Mouse (Mus musculus): ENCODE measurements around the gene Kctd20. TPM values are rescaled to one million over a fixed set of nuclear protein-coding genes. Genes with fewer than 3 reads are reported as not detected.
A peak's percentile ranks its signal among the peaks of the same experiment; 100 is the strongest.

The Kctd20 gene
- polyA plus RNA-seq, 1 experiment from 2014 or later, result 78.9 TPM

- 56% methylated on average over 12 of the region's 12 CpGs for WGBS
- Histone ChIP-seq H3K36me3 (replicated peaks; ENCODE audit: control insufficient read depth, insufficient read depth) (no peaks in the 10 kb centered on the region), H3K27ac (no peak within 1 kb of the TSS), H3K4me1 (replicated peaks; ENCODE audit: control insufficient read depth, insufficient read depth, low read length) (no peaks in the 10 kb centered on the region), H3K4me2 (replicated peaks) (no peak within 1 kb of the TSS), H3K9me3 (ENCODE audit: control insufficient read depth, low read length) (no peaks in the 10 kb centered on the region), H3K9ac (no peak within 1 kb of the TSS), H3K4me3 (replicated peaks; ENCODE audit: low read length) (no peak within 1 kb of the TSS), H3K27me3 (ENCODE audit: control insufficient read depth, insufficient read depth, low read length) (no peaks in the 10 kb centered on the region)
- no peak for ATAC-seq (ENCODE audit: low FRiP score)
- no peak for DNase-seq (ENCODE audit: low spot score)
These were observed 36.6 kb upstream of the Kctd20 start, which contains the start of gene 4930539E08Rik for GRCm38 (mm10) chr17:28915060-28915628. Gene 4930539E08Rik, minus strand, starts transcription at chr17:28915324.

GRCm38 (mm10) chr17:28916520-28916919 lies 35.2 kb upstream of the Kctd20 start:
- 63% methylated on average over 1 of the region's 1 CpGs for WGBS
- ATAC-seq (ENCODE audit: low FRiP score), result no peak
- Histone ChIP-seq H3K4me1 (replicated peaks; ENCODE audit: control insufficient read depth, insufficient read depth, low read length) (no peaks in the 10 kb centered on the region), H3K4me2 (replicated peaks) (no peak overlapping the region), H3K27me3 (ENCODE audit: control insufficient read depth, insufficient read depth, low read length) (no peaks in the 10 kb centered on the region), H3K4me3 (replicated peaks; ENCODE audit: low read length) (no peak overlapping the region), H3K36me3 (replicated peaks; ENCODE audit: control insufficient read depth, insufficient read depth) (no peaks in the 10 kb centered on the region), H3K27ac (no peak overlapping the region), H3K9ac (no peak overlapping the region), H3K9me3 (ENCODE audit: control insufficient read depth, low read length) (no peaks in the 10 kb centered on the region)
- DNase-seq (ENCODE audit: low spot score), result no peak

GRCm38 (mm10) chr17:28921086-28921485 lies 30.7 kb upstream of the Kctd20 start:
- DNase-seq (ENCODE audit: low spot score), result no peak
- Histone ChIP-seq H3K27ac (no peak overlapping the region), H3K36me3 (replicated peaks; ENCODE audit: control insufficient read depth, insufficient read depth) (no peaks in the 10 kb centered on the region), H3K4me2 (replicated peaks) (no peak overlapping the region), H3K27me3 (ENCODE audit: control insufficient read depth, insufficient read depth, low read length) (no peaks in the 10 kb centered on the region), H3K9ac (no peak overlapping the region), H3K4me3 (replicated peaks; ENCODE audit: low read length) (no peak overlapping the region), H3K9me3 (ENCODE audit: control insufficient read depth, low read length) (no peaks in the 10 kb centered on the region), H3K4me1 (replicated peaks; ENCODE audit: control insufficient read depth, insufficient read depth, low read length) (no peaks in the 10 kb centered on the region)
- 80% methylated on average over 8 of the region's 8 CpGs for WGBS
- ATAC-seq (ENCODE audit: low FRiP score), result no peak

GRCm38 (mm10) chr17:28922096-28922495 lies 29.7 kb upstream of the Kctd20 start:
- no peak for ATAC-seq (ENCODE audit: low FRiP score)
- no peak overlapping the region for H3K9ac ChIP-seq
- no peaks in the 10 kb centered on the region for H3K27me3 ChIP-seq (ENCODE audit: control insufficient read depth, insufficient read depth, low read length)
- 81% methylated on average over 6 of the region's 6 CpGs for WGBS
- no peak for DNase-seq (ENCODE audit: low spot score)
- no peaks in the 10 kb centered on the region for H3K4me1 ChIP-seq (replicated peaks; ENCODE audit: control insufficient read depth, insufficient read depth, low read length)
- H3K36me3 ChIP-seq (replicated peaks; ENCODE audit: control insufficient read depth, insufficient read depth), result no peaks in the 10 kb centered on the region
- no peak overlapping the region for H3K4me3 ChIP-seq (replicated peaks; ENCODE audit: low read length)
- H3K27ac ChIP-seq, result no peak overlapping the region
- H3K4me2 ChIP-seq (replicated peaks), result no peak overlapping the region
- no peaks in the 10 kb centered on the region for H3K9me3 ChIP-seq (ENCODE audit: control insufficient read depth, low read length)

GRCm38 (mm10) chr17:28924957-28925595 lies 26.7 kb upstream of the Kctd20 start:
- Histone ChIP-seq H3K27ac (no peak overlapping the region), H3K4me2 (replicated peaks) (no peak overlapping the region), H3K9ac (no peak overlapping the region), H3K36me3 (replicated peaks; ENCODE audit: control insufficient read depth, insufficient read depth) (no peaks in the 10 kb centered on the region), H3K27me3 (ENCODE audit: control insufficient read depth, insufficient read depth, low read length) (no peaks in the 10 kb centered on the region), H3K9me3 (ENCODE audit: control insufficient read depth, low read length) (no peaks in the 10 kb centered on the region), H3K4me3 (replicated peaks; ENCODE audit: low read length) (no peak overlapping the region), H3K4me1 (replicated peaks; ENCODE audit: control insufficient read depth, insufficient read depth, low read length) (no peaks in the 10 kb centered on the region)
- DNase-seq (ENCODE audit: low spot score), result no peak
- WGBS, result 72% methylated on average over 8 of the region's 8 CpGs
- ATAC-seq (ENCODE audit: low FRiP score), result no peak

GRCm38 (mm10) chr17:28926380-28926779 lies 25.4 kb upstream of the Kctd20 start:
- no peak overlapping the region for H3K4me2 ChIP-seq (replicated peaks)
- H3K27me3 ChIP-seq (ENCODE audit: control insufficient read depth, insufficient read depth, low read length), result no peaks in the 10 kb centered on the region
- no peaks in the 10 kb centered on the region for H3K9me3 ChIP-seq (ENCODE audit: control insufficient read depth, low read length)
- ATAC-seq (ENCODE audit: low FRiP score) (no peak), DNase-seq (ENCODE audit: low spot score) (peak; percentile 79)
- H3K9ac ChIP-seq, result no peak overlapping the region
- no peak overlapping the region for H3K27ac ChIP-seq
- H3K36me3 ChIP-seq (replicated peaks; ENCODE audit: control insufficient read depth, insufficient read depth), result no peaks in the 10 kb centered on the region
- 13% methylated on average over 13 of the region's 13 CpGs for WGBS
- no peak overlapping the region for H3K4me3 ChIP-seq (replicated peaks; ENCODE audit: low read length)
- H3K4me1 ChIP-seq (replicated peaks; ENCODE audit: control insufficient read depth, insufficient read depth, low read length), result peaks cover 9% of the 10 kb centered on the region

GRCm38 (mm10) chr17:28926866-28927635 lies 24.7 kb upstream of the Kctd20 start:
- WGBS, result 54% methylated on average over 15 of the region's 15 CpGs
- no peak overlapping the region for H3K27ac ChIP-seq
- ATAC-seq (ENCODE audit: low FRiP score) (no peak), DNase-seq (ENCODE audit: low spot score) (peak; percentile 55)
- peaks cover 9% of the 10 kb centered on the region for H3K4me1 ChIP-seq (replicated peaks; ENCODE audit: control insufficient read depth, insufficient read depth, low read length)
- H3K4me3 ChIP-seq (replicated peaks; ENCODE audit: low read length), result no peak overlapping the region
- H3K27me3 ChIP-seq (ENCODE audit: control insufficient read depth, insufficient read depth, low read length), result no peaks in the 10 kb centered on the region
- no peaks in the 10 kb centered on the region for H3K36me3 ChIP-seq (replicated peaks; ENCODE audit: control insufficient read depth, insufficient read depth)
- no peaks in the 10 kb centered on the region for H3K9me3 ChIP-seq (ENCODE audit: control insufficient read depth, low read length)
- no peak overlapping the region for H3K9ac ChIP-seq
- no peak overlapping the region for H3K4me2 ChIP-seq (replicated peaks)

GRCm38 (mm10) chr17:28928004-28928403 lies 23.7 kb upstream of the Kctd20 start:
- no peaks in the 10 kb centered on the region for H3K36me3 ChIP-seq (replicated peaks; ENCODE audit: control insufficient read depth, insufficient read depth)
- no peak for DNase-seq (ENCODE audit: low spot score)
- H3K27ac ChIP-seq, result no peak overlapping the region
- 84% methylated on average over 9 of the region's 9 CpGs for WGBS
- no peaks in the 10 kb centered on the region for H3K27me3 ChIP-seq (ENCODE audit: control insufficient read depth, insufficient read depth, low read length)
- no peak overlapping the region for H3K4me3 ChIP-seq (replicated peaks; ENCODE audit: low read length)
- no peak for ATAC-seq (ENCODE audit: low FRiP score)
- no peak overlapping the region for H3K4me2 ChIP-seq (replicated peaks)
- peaks cover 9% of the 10 kb centered on the region for H3K4me1 ChIP-seq (replicated peaks; ENCODE audit: control insufficient read depth, insufficient read depth, low read length)
- no peak overlapping the region for H3K9ac ChIP-seq
- no peaks in the 10 kb centered on the region for H3K9me3 ChIP-seq (ENCODE audit: control insufficient read depth, low read length)

- ATAC-seq (ENCODE audit: low FRiP score) (no peak), DNase-seq (ENCODE audit: low spot score) (no peak)
- H3K4me1 ChIP-seq (replicated peaks; ENCODE audit: control insufficient read depth, insufficient read depth, low read length), result peaks cover 9% of the 10 kb centered on the region
- no peaks in the 10 kb centered on the region for H3K9me3 ChIP-seq (ENCODE audit: control insufficient read depth, low read length)
- H3K4me3 ChIP-seq (replicated peaks; ENCODE audit: low read length), result no peak overlapping the region
- no peak overlapping the region for H3K4me2 ChIP-seq (replicated peaks)
- H3K27me3 ChIP-seq (ENCODE audit: control insufficient read depth, insufficient read depth, low read length), result no peaks in the 10 kb centered on the region
- no peaks in the 10 kb centered on the region for H3K36me3 ChIP-seq (replicated peaks; ENCODE audit: control insufficient read depth, insufficient read depth)
- 98% methylated on average over 4 of the region's 4 CpGs for WGBS
- no peak overlapping the region for H3K27ac ChIP-seq
- no peak overlapping the region for H3K9ac ChIP-seq
These were observed 22.4 kb upstream of the Kctd20 start for GRCm38 (mm10) chr17:28929369-28929768.

All from hindbrain, embryonic 14.5 days (tissue).